Mouse (Mus musculus) hindbrain, embryonic 12.5 days (tissue): ENCODE results near the gene Ears2. TPM values are rescaled to one million over a fixed set of nuclear protein-coding genes. Genes with fewer than 3 reads are reported as not detected.
"Not testable (repeated sequence)": the region's sequence is repeated elsewhere in the genome, so short reads cannot be mapped to it uniquely, and the experiment has no call there.

ENCODE experiments used
- ATAC-seq: fragments of 200-750 bp; cut with Nextera tagmentation; 2 replicates; pipeline ENCODE4 v1.8.0; 2017; ENCODE audit warnings: moderate TSS enrichment; ENCODE audit not compliant: low FRiP score
- H3K27ac ChIP-seq: fragments of 300-500 bp; sonication (generic); 2 replicates; pipeline ENCODE4 v1.5.1; 2016; ENCODE audit warnings: mild to moderate bottlenecking
- H3K27me3 ChIP-seq: fragments of 300-500 bp; sonication (generic); 2 replicates; pipeline ENCODE4 v1.6.1; 2016; ENCODE audit warnings: mild to moderate bottlenecking
- H3K36me3 ChIP-seq: fragments of 300-500 bp; sonication (generic); 2 replicates; pipeline ENCODE4 v1.6.1; 2016; ENCODE audit warnings: mild to moderate bottlenecking
- H3K4me1 ChIP-seq: fragments of 300-500 bp; sonication (generic); 2 replicates; pipeline ENCODE4 v1.6.1; 2016
- H3K4me2 ChIP-seq: fragments of 300-500 bp; sonication (generic); replicated peaks from 2 replicates; pipeline ENCODE4 v1.6.1; 2016; ENCODE audit warnings: mild to moderate bottlenecking
- H3K4me3 ChIP-seq: fragments of 300-500 bp; sonication (generic); 2 replicates; pipeline ENCODE4 v1.5.1; 2016; ENCODE audit warnings: mild to moderate bottlenecking
- H3K9ac ChIP-seq: fragments of 300-500 bp; sonication (generic); 2 replicates; pipeline ENCODE4 v1.6.1; 2016; ENCODE audit warnings: mild to moderate bottlenecking, moderate library complexity
- H3K9me3 ChIP-seq: fragments of 300-500 bp; sonication (generic); replicated peaks from 2 replicates; pipeline ENCODE4 v1.6.1; 2016; ENCODE audit warnings: mild to moderate bottlenecking
- WGBS: fragments of 180-500 bp; shearing (Covaris S2); methylation state at CpG from one replicate; pipeline ENCODE4 v1.1.7; 2016; 5-methylcytosine and 5-hydroxymethylcytosine counted together
- polyA plus RNA-seq: library from polyadenylated mRNA; unstranded; fragments of >200 nt; fragmentation: Nextera tagmentation; extraction: Ambion mirVana; gene quantifications from 2 replicates; pipeline ENCODE4 v1.2.1, GENCODE M21; 2016

Gene Ears2
- 12.7 and 13.5 TPM in 2 replicates for polyA plus RNA-seq

DNA sequence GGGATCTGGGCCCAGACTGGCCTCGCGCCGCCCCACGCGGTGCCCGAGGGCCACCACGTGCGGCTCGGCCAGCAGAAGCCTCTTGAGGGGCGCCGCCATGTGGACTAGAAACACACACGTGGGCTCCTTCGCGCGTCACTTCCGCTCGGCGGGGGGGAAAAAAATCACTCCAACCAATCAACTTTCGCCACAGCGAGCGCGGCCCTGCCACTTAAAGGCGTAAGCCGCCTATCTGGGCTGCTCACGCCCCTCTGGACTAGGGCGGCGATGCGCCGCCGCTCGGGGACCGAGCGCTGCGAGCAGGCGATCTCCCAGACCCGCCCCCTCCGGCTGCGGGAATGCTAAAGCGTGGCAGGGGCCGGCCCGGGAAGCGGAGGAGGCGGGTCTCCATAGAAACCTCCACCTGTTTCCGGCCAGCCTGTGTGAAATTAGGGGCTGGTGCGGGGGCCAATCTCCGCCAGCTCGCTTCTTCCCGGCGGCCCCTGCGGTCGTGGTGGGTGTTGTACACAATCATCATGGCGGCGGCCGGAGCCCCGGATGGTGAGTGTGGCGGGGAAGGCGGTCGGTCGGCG is at the start of gene Ears2, which contains the start of gene Ubfd1:
Gene Ears2, minus strand, starts transcription at position 319 of the 572 bp plus-strand sequence.
Gene Ubfd1, plus strand, starts transcription at position 231 of the 572 bp plus-strand sequence.
- H3K4me1 ChIP-seq: peaks cover 33% of the 10 kb centered on the region
- peak within 1 kb of the TSS; percentile 99 for H3K9ac ChIP-seq
- H3K9me3 ChIP-seq: no peaks in the 10 kb centered on the region
- no peaks in the 10 kb centered on the region for H3K27me3 ChIP-seq
- ATAC-seq: peak; percentile 98
- WGBS: 0% methylated on average over 59 of the region's 60 CpGs
- H3K27ac ChIP-seq: peak within 1 kb of the TSS; percentile 93
- peak within 1 kb of the TSS; percentile 99 for H3K4me3 ChIP-seq
- H3K4me2 ChIP-seq: peak within 1 kb of the TSS; percentile 80
- peaks cover 23% of the 10 kb centered on the region for H3K36me3 ChIP-seq

DNA sequence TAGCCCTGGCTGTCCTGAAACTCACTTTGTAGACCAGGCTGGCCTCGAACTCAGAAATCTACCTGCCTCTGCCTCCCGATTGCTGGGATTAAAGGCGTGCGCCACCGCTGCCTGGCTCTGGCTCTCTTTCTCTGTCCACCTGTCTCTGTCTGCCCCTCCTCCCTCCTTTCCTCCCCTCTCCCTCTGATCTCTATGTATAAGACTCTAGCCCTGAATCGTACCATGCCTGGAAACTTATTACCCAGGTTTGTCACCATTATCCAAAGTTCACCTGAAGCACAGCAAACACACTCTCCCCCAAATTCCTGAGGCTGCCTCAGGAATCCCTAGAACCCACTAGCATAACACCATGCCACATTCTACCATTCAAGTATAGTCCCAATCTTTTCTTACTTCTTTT is 41.1 kb upstream of the Ears2 start:
- Histone ChIP-seq H3K4me3 (no peak overlapping the region), H3K27me3 (no peaks in the 10 kb centered on the region), H3K4me2 (no peak overlapping the region), H3K4me1 (no peaks in the 10 kb centered on the region), H3K36me3 (peaks cover 23% of the 10 kb centered on the region), H3K9ac (no peak overlapping the region), H3K9me3 (no peaks in the 10 kb centered on the region), H3K27ac (no peak overlapping the region)
- ATAC-seq: no peak
- WGBS: 93% methylated on average over 6 of the region's 6 CpGs

- H3K4me2 ChIP-seq: peak within 1 kb of the TSS; percentile 72
- peak within 1 kb of the TSS; percentile 74 for H3K4me3 ChIP-seq
- H3K27ac ChIP-seq: peak within 1 kb of the TSS; percentile 57
- H3K36me3 ChIP-seq: peaks cover 17% of the 10 kb centered on the region
- WGBS: under 1% methylated on average over 39 of the region's 43 CpGs
- H3K9me3 ChIP-seq: no peaks in the 10 kb centered on the region
- H3K27me3 ChIP-seq: no peaks in the 10 kb centered on the region
- ATAC-seq: peak; percentile 97
- H3K4me1 ChIP-seq: peaks cover 13% of the 10 kb centered on the region
- peak within 1 kb of the TSS; percentile 90 for H3K9ac ChIP-seq
These were observed 34.7 kb upstream of the Ears2 start, which contains the start of gene Ndufab1 for GRCm38 (mm10) chr7:122101747-122102244. Gene Ndufab1, minus strand, starts transcription at chr7:122101886.

- H3K9me3 ChIP-seq, H3K27me3 ChIP-seq: not testable (repeated sequence)
- Histone ChIP-seq H3K36me3 (peaks cover 23% of the 10 kb centered on the region), H3K27ac (peak overlapping the region; percentile 57; the same call in 1 of the 2 replicates), H3K4me3 (peak overlapping the region; percentile 74), H3K4me2 (peak overlapping the region; percentile 72), H3K4me1 (peaks cover 13% of the 10 kb centered on the region), H3K9ac (peak overlapping the region; percentile 90)
- WGBS: 10% methylated on average over 25 of the region's 28 CpGs
- peak; percentile 82 for ATAC-seq
These were observed 34.1 kb upstream of the Ears2 start for GRCm38 (mm10) chr7:122101014-122101746.

DNA sequence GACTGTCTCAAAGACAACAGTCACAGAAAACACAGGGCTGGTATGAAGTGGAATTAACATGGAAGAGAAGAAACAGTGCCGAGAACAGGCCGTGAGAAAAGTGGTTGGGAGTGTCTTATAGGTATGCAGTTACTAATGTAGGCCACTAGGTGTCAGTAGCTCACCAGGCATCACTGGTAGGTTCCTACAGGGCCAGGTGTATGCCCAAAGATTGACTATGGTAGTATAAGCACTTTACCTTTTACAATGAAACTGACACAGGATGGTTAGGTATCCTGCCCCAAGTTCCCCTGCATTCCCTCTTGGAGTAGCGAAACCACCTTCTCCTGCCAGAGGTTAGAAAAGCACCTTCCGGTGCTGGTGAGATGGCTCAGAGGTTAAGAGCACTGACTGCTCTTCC is 32.2 kb upstream of the Ears2 start:
- H3K27ac ChIP-seq: no peak overlapping the region
- H3K4me2 ChIP-seq: no peak overlapping the region
- ATAC-seq: no peak
- H3K36me3 ChIP-seq: peaks cover 41% of the 10 kb centered on the region
- no peaks in the 10 kb centered on the region for H3K9me3 ChIP-seq
- no peak overlapping the region for H3K9ac ChIP-seq
- no peak overlapping the region for H3K4me3 ChIP-seq
- H3K27me3 ChIP-seq: no peaks in the 10 kb centered on the region
- 67% methylated on average over 4 of the region's 4 CpGs for WGBS
- peaks cover 13% of the 10 kb centered on the region for H3K4me1 ChIP-seq

- 95% methylated on average over 3 of the region's 3 CpGs for WGBS
- no peaks in the 10 kb centered on the region for H3K9me3 ChIP-seq
- no peak for ATAC-seq
These were observed 30.9 kb upstream of the Ears2 start for GRCm38 (mm10) chr7:122098009-122098408.

DNA sequence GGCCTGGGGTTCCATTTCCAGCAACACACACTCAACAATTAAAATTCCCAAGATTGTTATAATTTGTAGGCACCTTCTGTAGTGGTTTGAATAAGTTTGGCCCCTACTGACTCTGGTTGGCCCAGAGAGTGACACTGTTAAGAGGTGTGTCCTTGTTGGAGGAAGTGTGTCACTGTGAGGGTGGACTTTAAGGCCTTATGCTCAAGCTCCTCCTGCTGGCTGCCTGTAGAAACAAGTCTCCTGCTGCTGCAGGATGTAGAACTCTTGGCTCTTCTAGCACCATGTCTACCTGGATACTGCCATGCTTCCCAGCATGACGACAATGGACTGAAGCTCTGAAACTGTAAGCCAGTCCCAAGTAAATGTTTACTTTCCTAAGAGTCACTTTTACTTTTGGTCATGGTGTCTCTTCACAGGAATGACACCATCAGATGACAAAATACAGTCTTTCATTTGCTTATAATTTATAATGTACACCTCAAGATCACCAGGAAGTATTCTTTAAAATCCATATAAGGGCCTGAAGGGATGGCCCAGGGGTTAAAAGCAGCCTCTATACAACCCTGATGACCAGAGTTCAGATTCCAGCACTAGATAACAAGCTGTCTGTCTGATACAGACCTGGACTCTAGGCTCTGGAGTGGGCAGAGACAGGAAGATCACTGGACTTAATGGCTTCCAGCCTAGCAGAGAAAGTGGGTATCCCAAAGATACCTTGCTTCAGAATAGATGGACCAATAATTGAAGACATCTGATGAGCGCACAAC is 27.7 kb upstream of the Ears2 start:
- H3K9ac ChIP-seq: no peak overlapping the region
- no peaks in the 10 kb centered on the region for H3K4me1 ChIP-seq
- no peaks in the 10 kb centered on the region for H3K9me3 ChIP-seq
- no peak overlapping the region for H3K27ac ChIP-seq
- H3K27me3 ChIP-seq: no peaks in the 10 kb centered on the region
- peaks cover 79% of the 10 kb centered on the region for H3K36me3 ChIP-seq
- H3K4me3 ChIP-seq: no peak overlapping the region
- no peak overlapping the region for H3K4me2 ChIP-seq
- ATAC-seq: no peak
- 98% methylated on average over 2 of the region's 2 CpGs for WGBS

More at GRCm38 (mm10) chr7:122098009-122098408, 30.9 kb upstream of the Ears2 start:
- Histone ChIP-seq H3K4me2 (no peak overlapping the region), H3K36me3 (peaks cover 50% of the 10 kb centered on the region), H3K9ac (no peak overlapping the region), H3K4me1 (peaks cover 13% of the 10 kb centered on the region), H3K27me3 (no peaks in the 10 kb centered on the region), H3K4me3 (no peak overlapping the region), H3K27ac (no peak overlapping the region)

DNA sequence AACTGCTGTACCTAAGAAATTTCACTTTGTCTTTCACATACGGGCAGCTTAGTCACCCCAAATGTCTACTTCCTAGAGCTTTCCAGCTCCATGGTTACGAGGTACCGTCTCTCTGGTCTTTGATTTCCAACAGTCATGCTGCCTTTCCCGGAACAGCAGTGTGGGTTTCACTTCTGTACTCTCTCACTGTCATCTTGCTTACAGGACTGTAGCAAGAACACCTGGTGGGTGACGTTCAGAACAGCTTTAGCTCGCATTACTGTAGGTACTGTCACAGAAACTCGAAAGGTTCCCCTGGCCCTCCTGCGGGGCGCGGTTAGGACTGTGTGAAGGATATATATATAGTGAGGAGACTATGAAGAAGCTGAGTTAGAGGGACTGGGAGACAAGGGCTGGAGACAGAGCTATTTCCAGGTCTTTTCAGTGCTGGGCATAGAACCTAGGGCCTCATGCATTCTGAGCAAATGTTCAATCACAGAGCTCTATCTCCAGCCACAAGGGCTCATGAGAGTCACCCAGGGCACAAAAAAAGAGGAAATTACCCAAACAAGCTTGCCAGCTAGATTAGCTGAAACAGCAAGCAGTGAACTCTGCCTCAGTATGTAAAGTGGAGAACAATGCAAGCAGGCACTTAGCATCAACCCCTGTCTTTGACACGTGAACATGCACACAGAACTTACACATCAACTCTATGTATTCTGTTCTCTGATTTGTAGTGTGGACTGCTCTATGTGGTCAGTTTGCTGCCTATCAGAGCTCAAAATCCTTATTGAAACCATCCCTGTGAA is 20.3 kb upstream of the Ears2 start:
- Histone ChIP-seq H3K27me3 (no peaks in the 10 kb centered on the region), H3K9me3 (no peaks in the 10 kb centered on the region), H3K36me3 (peaks cover 63% of the 10 kb centered on the region), H3K27ac (no peak overlapping the region), H3K4me3 (no peak overlapping the region), H3K9ac (no peak overlapping the region), H3K4me2 (no peak overlapping the region), H3K4me1 (no peaks in the 10 kb centered on the region)
- WGBS: 91% methylated on average over 11 of the region's 11 CpGs
- ATAC-seq: no peak

- peaks cover 66% of the 10 kb centered on the region for H3K36me3 ChIP-seq
- ATAC-seq: no peak
- no peaks in the 10 kb centered on the region for H3K27me3 ChIP-seq
These were observed 14.0 kb upstream of the Ears2 start for GRCm38 (mm10) chr7:122081071-122081470.

GRCm38 (mm10) chr7:122079798-122080554 is 12.9 kb upstream of the Ears2 start:
- Histone ChIP-seq H3K9ac (no peak overlapping the region), H3K27ac (no peak overlapping the region), H3K36me3 (peaks cover 70% of the 10 kb centered on the region), H3K9me3 (no peaks in the 10 kb centered on the region), H3K27me3 (no peaks in the 10 kb centered on the region), H3K4me1 (no peaks in the 10 kb centered on the region), H3K4me2 (no peak overlapping the region), H3K4me3 (no peak overlapping the region)
- WGBS: 96% methylated on average over 8 of the region's 8 CpGs
- no peak for ATAC-seq

More at GRCm38 (mm10) chr7:122081071-122081470, 14.0 kb upstream of the Ears2 start:
- Histone ChIP-seq H3K4me3 (no peak overlapping the region), H3K27ac (no peak overlapping the region), H3K9ac (no peak overlapping the region), H3K9me3 (no peaks in the 10 kb centered on the region), H3K4me1 (no peaks in the 10 kb centered on the region), H3K4me2 (no peak overlapping the region)
- WGBS: 88% methylated on average over 1 of the region's 1 CpGs

DNA sequence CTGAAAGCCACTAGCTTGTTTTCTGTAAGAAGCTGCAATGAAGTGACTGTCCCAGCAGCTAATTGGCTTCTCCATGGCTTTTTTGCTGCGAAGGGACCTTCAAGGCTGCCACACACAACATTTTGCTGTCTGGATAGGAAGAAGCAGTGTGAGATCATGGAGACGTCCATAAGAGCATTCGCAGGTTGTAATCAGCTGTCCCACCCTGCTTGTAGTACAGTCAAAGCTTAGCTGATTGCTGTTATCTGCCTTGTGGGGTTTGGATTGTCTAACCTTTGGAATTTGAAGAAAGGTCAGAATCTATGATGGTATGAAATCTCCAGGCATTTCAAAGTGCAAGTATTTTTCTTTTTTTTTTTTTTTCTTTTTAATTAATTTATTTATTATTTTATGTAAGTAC is 7.3 kb upstream of the Ears2 start:
- no peak overlapping the region for H3K27ac ChIP-seq
- WGBS: 88% methylated on average over 3 of the region's 3 CpGs
- no peak overlapping the region for H3K4me2 ChIP-seq
- H3K36me3 ChIP-seq: peaks cover 86% of the 10 kb centered on the region
- no peak overlapping the region for H3K4me3 ChIP-seq
- no peaks in the 10 kb centered on the region for H3K9me3 ChIP-seq
- H3K9ac ChIP-seq: no peak overlapping the region
- H3K27me3 ChIP-seq: no peaks in the 10 kb centered on the region
- no peak for ATAC-seq
- peaks cover 8% of the 10 kb centered on the region; the same call in 1 of the 2 replicates for H3K4me1 ChIP-seq
